Mouse (Mus musculus) kidney, adult 2 months (tissue): ENCODE results near the gene Nup214.

Experiments
- CTCF ChIP-seq: fragments of 200-500 bp; conservative IDR thresholded peaks from 2 replicates; pipeline ENCODE4 v1.5.1; 2011; ENCODE audit warnings: low read depth, mild to moderate bottlenecking, control low read depth, low read length, moderate library complexity, mixed read lengths; ENCODE audit not compliant: insufficient read depth, insufficient read length
- POLR2A ChIP-seq: fragments of 200-500 bp; IDR thresholded peaks from one replicate; pipeline ENCODE4 v1.6.1; 2011; ENCODE audit warnings: low read depth, low read length, control low read depth

DNA sequence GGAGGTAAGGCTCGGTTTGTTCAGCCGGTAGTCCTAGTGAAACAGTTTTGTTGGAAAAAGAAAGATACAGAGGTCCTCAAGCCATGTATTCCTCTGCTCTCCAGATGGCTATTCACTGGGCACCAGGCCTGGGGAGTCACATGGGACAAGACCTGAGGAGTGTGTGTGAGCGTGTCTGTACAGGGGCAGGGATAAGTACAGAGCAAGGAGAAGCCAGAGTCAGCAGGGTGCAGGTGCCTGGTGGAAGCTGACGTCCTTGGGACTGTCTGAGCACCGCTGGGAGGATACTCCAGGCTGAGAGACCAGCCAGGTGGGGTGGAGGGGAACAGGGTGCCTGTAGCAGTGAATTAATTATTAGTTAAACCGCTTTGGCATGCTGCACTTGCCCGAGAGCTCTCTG, 10.7 kb upstream of the Nup214 start:
- no peak for TF ChIP-seq CTCF
- TF ChIP-seq POLR2A = no peak
